Mouse (Mus musculus): ENCODE results near the gene Sox1.

The Sox1 gene

GRCm38 (mm10) chr8:12395071-12396031, at the start of gene Sox1:
Sox1 (plus strand) TSS chr8:12395295.
- no peak for DNase-seq (ENCODE audit: low read depth, low spot score)

GRCm38 (mm10) chr8:12345881-12346280, 49.2 kb upstream of the Sox1 start:
- DNase-seq (ENCODE audit: low read depth, low spot score) = no peak

- DNase-seq (ENCODE audit: low read depth, low spot score) = no peak
These were observed 48.2 kb upstream of the Sox1 start for GRCm38 (mm10) chr8:12346870-12347269.

GRCm38 (mm10) chr8:12348306-12348705, 46.8 kb upstream of the Sox1 start:
- DNase-seq (ENCODE audit: low read depth, low spot score) = no peak

- DNase-seq (ENCODE audit: low read depth, low spot score) = no peak
These were observed 45.5 kb upstream of the Sox1 start for GRCm38 (mm10) chr8:12349591-12349990.

GRCm38 (mm10) chr8:12351121-12351520, 44.0 kb upstream of the Sox1 start:
- DNase-seq (ENCODE audit: low read depth, low spot score) = no peak

- DNase-seq (ENCODE audit: low read depth, low spot score) = peak; percentile 49
These were observed 40.6 kb upstream of the Sox1 start for GRCm38 (mm10) chr8:12354406-12355025.

GRCm38 (mm10) chr8:12368161-12368560, 26.9 kb upstream of the Sox1 start:
- DNase-seq (ENCODE audit: low read depth, low spot score) = no peak

GRCm38 (mm10) chr8:12368856-12369255, 26.2 kb upstream of the Sox1 start:
- DNase-seq (ENCODE audit: low read depth, low spot score) = no peak

- no peak for DNase-seq (ENCODE audit: low read depth, low spot score)
These were observed 14.0 kb upstream of the Sox1 start for GRCm38 (mm10) chr8:12381111-12381510.

- no peak for DNase-seq (ENCODE audit: low read depth, low spot score)
These were observed 12.2 kb upstream of the Sox1 start for GRCm38 (mm10) chr8:12382707-12383561.

GRCm38 (mm10) chr8:12383979-12384890, 10.9 kb upstream of the Sox1 start:
- no peak for DNase-seq (ENCODE audit: low read depth, low spot score)

- DNase-seq (ENCODE audit: low read depth, low spot score) = no peak
These were observed 10.0 kb upstream of the Sox1 start for GRCm38 (mm10) chr8:12384996-12385685.

- no peak for DNase-seq (ENCODE audit: low read depth, low spot score)
These were observed 9.2 kb upstream of the Sox1 start for GRCm38 (mm10) chr8:12385686-12386488.

GRCm38 (mm10) chr8:12386530-12387222, 8.4 kb upstream of the Sox1 start:
- no peak for DNase-seq (ENCODE audit: low read depth, low spot score)

GRCm38 (mm10) chr8:12387223-12387860, 7.8 kb upstream of the Sox1 start:
- no peak for DNase-seq (ENCODE audit: low read depth, low spot score)

GRCm38 (mm10) chr8:12387901-12388300, 7.2 kb upstream of the Sox1 start:
- no peak for DNase-seq (ENCODE audit: low read depth, low spot score)

GRCm38 (mm10) chr8:12388390-12389115, 6.5 kb upstream of the Sox1 start:
- no peak for DNase-seq (ENCODE audit: low read depth, low spot score)
